8 mouse cellular contexts compared by ENCODE assay signal in genomic region chr11:48823536-48823972, GRCm38 (mm10). TPM values are rescaled to one million over a fixed set of nuclear protein-coding genes. Genes with fewer than 3 reads are reported as not detected.
DNase-seq lines count a peak whose midpoint lies in the region; ATAC-seq and TF ChIP-seq lines count a peak whose summit lies in the region.

No protein-coding gene starts in this region.

- H3K27me3 ChIP-seq in hindbrain, embryonic 11.5 days (ENCODE audit: control insufficient read depth, insufficient read depth, low read length), result peaks cover 13% of the 10 kb centered on the region
- H3K27me3 ChIP-seq in limb, embryonic 11.5 days (ENCODE audit: control insufficient read depth, insufficient read depth, low read length), result 0 out of 2 replicates have a peak, but pooled peaks cover 4% of the 10 kb centered on the region
- H3K27me3 ChIP-seq in midbrain, embryonic 10.5 days (ENCODE audit: low read depth, poor library complexity, severe bottlenecking), result peaks cover 28% of the 10 kb centered on the region
- no peaks in the 10 kb centered on the region for H3K27me3 ChIP-seq in spleen, adult 2 months (ENCODE audit: control insufficient read depth, insufficient read depth, low read length)

- no peaks in the 10 kb centered on the region for H3K36me3 ChIP-seq in hindbrain, embryonic 11.5 days (ENCODE audit: control insufficient read depth, insufficient read depth, low read length)
- no peaks in the 10 kb centered on the region for H3K36me3 ChIP-seq in limb, embryonic 11.5 days (ENCODE audit: control insufficient read depth, insufficient read depth, low read length)
- no peaks in the 10 kb centered on the region for H3K36me3 ChIP-seq in midbrain, embryonic 10.5 days
- no peaks in the 10 kb centered on the region for H3K36me3 ChIP-seq in spleen, adult 2 months (ENCODE audit: control insufficient read depth, insufficient read depth, low read length)

- no peak overlapping the region for H3K27ac ChIP-seq in hindbrain, embryonic 11.5 days (ENCODE audit: low read depth, low read length)
- H3K27ac ChIP-seq in limb, embryonic 11.5 days (replicated peaks; ENCODE audit: low read depth, low read length), result no peak overlapping the region
- no peak overlapping the region for H3K27ac ChIP-seq in midbrain, embryonic 10.5 days (replicated peaks)
- H3K27ac ChIP-seq in spleen, adult 2 months (ENCODE audit: insufficient read depth, low read length), result no peak overlapping the region

- H3K9ac ChIP-seq in hindbrain, embryonic 11.5 days (ENCODE audit: low read depth, low read length), result no peak overlapping the region
- no peak overlapping the region for H3K9ac ChIP-seq in limb, embryonic 11.5 days (ENCODE audit: low read length)

- no peaks in the 10 kb centered on the region for H3K4me1 ChIP-seq in hindbrain, embryonic 11.5 days (replicated peaks; ENCODE audit: control insufficient read depth, insufficient read depth, low read length)
- no peaks in the 10 kb centered on the region for H3K4me1 ChIP-seq in limb, embryonic 11.5 days (ENCODE audit: control insufficient read depth, insufficient read depth, low read length)
- H3K4me1 ChIP-seq in midbrain, embryonic 10.5 days, result peaks cover 23% of the 10 kb centered on the region
- H3K4me1 ChIP-seq in spleen, adult 2 months (ENCODE audit: control insufficient read depth, insufficient read depth, insufficient read length), result peaks cover 7% of the 10 kb centered on the region

- H3K4me3 ChIP-seq in hindbrain, embryonic 11.5 days (ENCODE audit: low read depth, low read length), result peak overlapping the region; percentile 26
- H3K4me3 ChIP-seq in limb, embryonic 11.5 days (ENCODE audit: low read depth, low read length), result peak overlapping the region; percentile 27
- peak overlapping the region; percentile 53 for H3K4me3 ChIP-seq in midbrain, embryonic 10.5 days
- H3K4me3 ChIP-seq in spleen, adult 2 months (ENCODE audit: extremely low read depth, insufficient read depth, insufficient read length), result peak overlapping the region; percentile 40; the same call in 1 of the 2 replicates

- H3K4me2 ChIP-seq in hindbrain, embryonic 11.5 days (replicated peaks; ENCODE audit: low read depth, low read length), result peak overlapping the region; percentile 41
- peak overlapping the region; percentile 42 for H3K4me2 ChIP-seq in limb, embryonic 11.5 days (ENCODE audit: low read depth, severe bottlenecking)

- H3K9me3 ChIP-seq in hindbrain, embryonic 11.5 days (ENCODE audit: control insufficient read depth, low read length), result no peaks in the 10 kb centered on the region
- no peaks in the 10 kb centered on the region for H3K9me3 ChIP-seq in limb, embryonic 11.5 days (ENCODE audit: control insufficient read depth, low read length)
- H3K9me3 ChIP-seq in midbrain, embryonic 10.5 days (replicated peaks), result peaks cover 5% of the 10 kb centered on the region; the same call in 1 of the 2 replicates

- WGBS in hindbrain, embryonic 11.5 days, result 1% methylated on average over 15 of the region's 15 CpGs
- WGBS in limb, embryonic 11.5 days, result under 1% methylated on average over 15 of the region's 15 CpGs
- WGBS in midbrain, embryonic 10.5 days, result under 1% methylated on average over 15 of the region's 15 CpGs
- 4% methylated on average over 15 of the region's 15 CpGs for WGBS in spleen, adult 2 months

- ATAC-seq in erythroid progenitor cell, adult 5-6 weeks (replicated peaks; ENCODE audit: low FRiP score, poor library complexity, severe bottlenecking), result peak; percentile 58
- peak; percentile 18; the same call in 1 of the 2 replicates for ATAC-seq in hindbrain, embryonic 11.5 days (ENCODE audit: low FRiP score)
- peak; percentile 10; the same call in 1 of the 2 replicates for ATAC-seq in limb, embryonic 11.5 days (ENCODE audit: insufficient number of reproducible peaks, low FRiP score, low TSS enrichment, low read depth)

- DNase-seq in MEL-GATA-1-ER (ENCODE audit: extremely low read depth, low read depth), result peak; percentile 86
- DNase-seq in brain, adult 2 months (ENCODE audit: low read depth, low spot score), result peak; percentile 80
- DNase-seq in hindbrain, embryonic 11.5 days (ENCODE audit: low spot score), result peak; percentile 86
- peak; percentile 89 for DNase-seq in limb, embryonic 11.5 days (ENCODE audit: low spot score)
- peak; percentile 73 for DNase-seq in midbrain, embryonic 10.5 days (ENCODE audit: low spot score)
- DNase-seq in spleen, adult 2 months (ENCODE audit: low read depth in 1 of 2, low spot score in 2 of 2), result peak; percentile 59 to 76
- no peak for DNase-seq in gastrocnemius, postnatal 25 days

- TF ChIP-seq POLR2A in spleen, adult 2 months (IDR thresholded peaks at IDR 0.05; ENCODE audit: low read depth, low read length), result no peak

- 0 out of 2 replicates have a peak, but pooled peaks have one; percentile 3 for TF ChIP-seq CTCF in spleen, adult 2 months (IDR thresholded peaks at IDR 0.05; ENCODE audit: extremely low read depth, insufficient read depth, insufficient read length, insufficient replicate concordance)

RNA-seq across cellular contexts. Expression of gene Trim7, which starts 2.4 kb away (rescaled TPM):
- total RNA-seq in erythroid progenitor cell, adult 5-6 weeks (2015; ENCODE audit: low replicate concordance), result 0.42 TPM in 1 of 2 replicates, not detected in the other
- total RNA-seq in erythroid progenitor cell, adult 5-6 weeks (2017; ENCODE audit: low replicate concordance), result 1.0 TPM in 1 of 2 replicates, not detected in the other
- 0.56 and 0.77 TPM in 2 replicates for polyA plus RNA-seq in hindbrain, embryonic 11.5 days (2014; fragmentation: Nextera tagmentation; extraction: Ambion mirVana)
- polyA plus RNA-seq in limb, embryonic 11.5 days (2014; fragmentation: Nextera tagmentation; extraction: Ambion mirVana), result 0.25 and 0.41 TPM in 2 replicates
- polyA plus RNA-seq in midbrain, embryonic 10.5 days (2016; fragmentation: Nextera tagmentation; extraction: Ambion mirVana), result 0.32 and 0.99 TPM in 2 replicates
- 53.6 and 63.6 TPM in 2 replicates for polyA plus RNA-seq in spleen, adult 2 months (2012; rRNA removed)
- 10 to 100 TPM; 57.3 to 57.9 TPM for total RNA-seq in gastrocnemius, postnatal 25 days (2021)

RNA-seq across cellular contexts. Expression of gene Gm12184, which starts 2.9 kb away (rescaled TPM):
- 2.9 TPM in 1 of 2 replicates, not detected in the other for total RNA-seq in erythroid progenitor cell, adult 5-6 weeks (2015; ENCODE audit: low replicate concordance)
- total RNA-seq in erythroid progenitor cell, adult 5-6 weeks (2017; ENCODE audit: low replicate concordance), result 9.6 TPM in 1 of 2 replicates, not detected in the other
- 5.8 and 7.4 TPM in 2 replicates for polyA plus RNA-seq in hindbrain, embryonic 11.5 days (2014; fragmentation: Nextera tagmentation; extraction: Ambion mirVana)
- polyA plus RNA-seq in limb, embryonic 11.5 days (2014; fragmentation: Nextera tagmentation; extraction: Ambion mirVana), result 9.4 and 13.5 TPM in 2 replicates
- polyA plus RNA-seq in midbrain, embryonic 10.5 days (2016; fragmentation: Nextera tagmentation; extraction: Ambion mirVana), result 2.1 and 3.2 TPM in 2 replicates
- polyA plus RNA-seq in spleen, adult 2 months (2012; rRNA removed), result 3.9 and 6.1 TPM in 2 replicates
- total RNA-seq in gastrocnemius, postnatal 25 days (2021), result 1 to 10 TPM in 1 of 2 experiments, under 1 TPM in 1; 0.67 to 3.2 TPM

RNA-seq across cellular contexts. Expression of gene Trim41, which starts 6.4 kb away (rescaled TPM):
- 8.8 and 10.1 TPM in 2 replicates for total RNA-seq in erythroid progenitor cell, adult 5-6 weeks (2015; ENCODE audit: low replicate concordance)
- total RNA-seq in erythroid progenitor cell, adult 5-6 weeks (2017; ENCODE audit: low replicate concordance), result 17.5 and 41.5 TPM in 2 replicates
- 4.2 and 4.5 TPM in 2 replicates for polyA plus RNA-seq in hindbrain, embryonic 11.5 days (2014; fragmentation: Nextera tagmentation; extraction: Ambion mirVana)
- 5.7 TPM in 2 replicates for polyA plus RNA-seq in limb, embryonic 11.5 days (2014; fragmentation: Nextera tagmentation; extraction: Ambion mirVana)
- polyA plus RNA-seq in midbrain, embryonic 10.5 days (2016; fragmentation: Nextera tagmentation; extraction: Ambion mirVana), result 4.7 and 5.3 TPM in 2 replicates
- polyA plus RNA-seq in spleen, adult 2 months (2012; rRNA removed), result 24.4 and 24.7 TPM in 2 replicates
- total RNA-seq in gastrocnemius, postnatal 25 days (2021), result 10 to 100 TPM; 15.5 to 19.3 TPM

RNA-seq across cellular contexts. Expression of gene Rack1, which starts 23.4 kb away (rescaled TPM):
- total RNA-seq in erythroid progenitor cell, adult 5-6 weeks (2015; ENCODE audit: low replicate concordance), result 648 and 827 TPM in 2 replicates
- 220 and 369 TPM in 2 replicates for total RNA-seq in erythroid progenitor cell, adult 5-6 weeks (2017; ENCODE audit: low replicate concordance)
- polyA plus RNA-seq in hindbrain, embryonic 11.5 days (2014; fragmentation: Nextera tagmentation; extraction: Ambion mirVana), result 654 and 661 TPM in 2 replicates
- 805 and 864 TPM in 2 replicates for polyA plus RNA-seq in limb, embryonic 11.5 days (2014; fragmentation: Nextera tagmentation; extraction: Ambion mirVana)
- polyA plus RNA-seq in midbrain, embryonic 10.5 days (2016; fragmentation: Nextera tagmentation; extraction: Ambion mirVana), result 659 and 788 TPM in 2 replicates
- polyA plus RNA-seq in spleen, adult 2 months (2012; rRNA removed), result 2,204 and 3,047 TPM in 2 replicates
- total RNA-seq in gastrocnemius, postnatal 25 days (2021), result 100 to 1,000 TPM; 321 to 324 TPM

RNA-seq across cellular contexts. Expression of gene Irgm1, which starts 47.9 kb away (rescaled TPM):
- total RNA-seq in erythroid progenitor cell, adult 5-6 weeks (2015; ENCODE audit: low replicate concordance), result 50.3 and 55.5 TPM in 2 replicates
- total RNA-seq in erythroid progenitor cell, adult 5-6 weeks (2017; ENCODE audit: low replicate concordance), result 51.0 and 53.7 TPM in 2 replicates
- 1.5 and 2.1 TPM in 2 replicates for polyA plus RNA-seq in hindbrain, embryonic 11.5 days (2014; fragmentation: Nextera tagmentation; extraction: Ambion mirVana)
- polyA plus RNA-seq in limb, embryonic 11.5 days (2014; fragmentation: Nextera tagmentation; extraction: Ambion mirVana), result 1.1 and 1.7 TPM in 2 replicates
- polyA plus RNA-seq in midbrain, embryonic 10.5 days (2016; fragmentation: Nextera tagmentation; extraction: Ambion mirVana), result 1.2 and 1.6 TPM in 2 replicates
- polyA plus RNA-seq in spleen, adult 2 months (2012; rRNA removed), result 10.6 and 13.0 TPM in 2 replicates
- total RNA-seq in gastrocnemius, postnatal 25 days (2021), result 10 to 100 TPM in 1 of 2 experiments, 1 to 10 TPM in 1; 9.0 to 11.1 TPM

Comparison
In these comparisons a context has a peak if more than half of its experiments do, and no peak if none do; other contexts are left out.
1. RNA of gene Trim7, which starts 2.4 kb away (polyA plus RNA-seq): 53.6 to 63.6 TPM in spleen, adult 2 months; 0.56 to 0.77 TPM in hindbrain, embryonic 11.5 days, 0.32 to 0.99 TPM in midbrain, embryonic 10.5 days and 0.25 to 0.41 TPM in limb, embryonic 11.5 days; every median in the first group is over 10 times any median in the second.
2. Peak in every context shown above with its lines, with median percentiles within 50 percentile points of each other: ATAC-seq and H3K4me3 ChIP-seq.